Mouse (Mus musculus) ES-Bruce4 (cell line): ENCODE results near the gene Vps35l.

Experiments
- CTCF ChIP-seq: IDR thresholded peaks from one replicate; pipeline ENCODE4 v1.8.1; 2011; ENCODE audit warnings: low read depth, low read length
- POLR2A ChIP-seq: IDR thresholded peaks from one replicate; pipeline ENCODE4 v1.8.1; 2011; ENCODE audit warnings: low read length; ENCODE audit not compliant: insufficient read depth

GRCm38 (mm10) chr7:118742278-118742677 lies 2.3 kb downstream of the Vps35l start:
- TF ChIP-seq POLR2A (no peak), CTCF (no peak)
